Mouse (Mus musculus): ENCODE measurements around the gene 1700113H08Rik. TPM values are rescaled to one million over a fixed set of nuclear protein-coding genes. Genes with fewer than 3 reads are reported as not detected.

The 1700113H08Rik gene
- polyA plus RNA-seq (2015; fragmentation: Nextera tagmentation; extraction: Ambion mirVana), result not detected in 2 replicates

- Histone ChIP-seq H3K27ac (ENCODE audit: low read length) (peak within 1 kb of the TSS; percentile 14; the same call in 1 of the 2 replicates), H3K4me1 (ENCODE audit: control insufficient read depth, insufficient read depth, low read length) (peaks cover 9% of the 10 kb centered on the region), H3K9me3 (replicated peaks; ENCODE audit: control insufficient read depth, low read length) (no peaks in the 10 kb centered on the region), H3K4me2 (ENCODE audit: low read depth, low read length) (peak within 1 kb of the TSS; percentile 80), H3K27me3 (ENCODE audit: control insufficient read depth, insufficient read depth, low read length) (peaks cover 7% of the 10 kb centered on the region), H3K9ac (ENCODE audit: low read length) (peak within 1 kb of the TSS; percentile 54), H3K4me3 (replicated peaks; ENCODE audit: low read length) (peak within 1 kb of the TSS; percentile 46), H3K36me3 (ENCODE audit: control insufficient read depth, insufficient read depth, low read length) (no peaks in the 10 kb centered on the region)
- ATAC-seq (ENCODE audit: insufficient read depth, low FRiP score), result no peak
- 9% methylated on average over 15 of the region's 15 CpGs for WGBS
Observed at GRCm38 (mm10) chr10:87057500-87058250, at the start of gene 1700113H08Rik. Gene 1700113H08Rik, plus strand, starts transcription at chr10:87058045.

- H3K4me3 ChIP-seq (replicated peaks; ENCODE audit: low read length), result no peak overlapping the region
- no peak overlapping the region for H3K27ac ChIP-seq (ENCODE audit: low read length)
- H3K9me3 ChIP-seq (replicated peaks; ENCODE audit: control insufficient read depth, low read length), result no peaks in the 10 kb centered on the region
- no peak for ATAC-seq (ENCODE audit: insufficient read depth, low FRiP score)
- H3K36me3 ChIP-seq (ENCODE audit: control insufficient read depth, insufficient read depth, low read length), result no peaks in the 10 kb centered on the region
- H3K27me3 ChIP-seq (ENCODE audit: control insufficient read depth, insufficient read depth, low read length), result no peaks in the 10 kb centered on the region
- 75% methylated on average over 3 of the region's 3 CpGs for WGBS
- no peak overlapping the region for H3K4me2 ChIP-seq (ENCODE audit: low read depth, low read length)
- no peak overlapping the region for H3K9ac ChIP-seq (ENCODE audit: low read length)
- H3K4me1 ChIP-seq (ENCODE audit: control insufficient read depth, insufficient read depth, low read length), result no peaks in the 10 kb centered on the region
Observed at GRCm38 (mm10) chr10:87008215-87008499, 49.7 kb upstream of the 1700113H08Rik start.

GRCm38 (mm10) chr10:87012087-87012486 is 45.8 kb upstream of the 1700113H08Rik start:
- 83% methylated on average over 7 of the region's 7 CpGs for WGBS
- ATAC-seq (ENCODE audit: insufficient read depth, low FRiP score), result no peak
- Histone ChIP-seq H3K4me2 (ENCODE audit: low read depth, low read length) (no peak overlapping the region), H3K4me1 (ENCODE audit: control insufficient read depth, insufficient read depth, low read length) (no peaks in the 10 kb centered on the region), H3K36me3 (ENCODE audit: control insufficient read depth, insufficient read depth, low read length) (no peaks in the 10 kb centered on the region), H3K9me3 (replicated peaks; ENCODE audit: control insufficient read depth, low read length) (no peaks in the 10 kb centered on the region), H3K27ac (ENCODE audit: low read length) (no peak overlapping the region), H3K4me3 (replicated peaks; ENCODE audit: low read length) (no peak overlapping the region), H3K9ac (ENCODE audit: low read length) (no peak overlapping the region), H3K27me3 (ENCODE audit: control insufficient read depth, insufficient read depth, low read length) (no peaks in the 10 kb centered on the region)

GRCm38 (mm10) chr10:87014391-87014965 is 43.4 kb upstream of the 1700113H08Rik start:
- Histone ChIP-seq H3K9ac (ENCODE audit: low read length) (no peak overlapping the region), H3K4me2 (ENCODE audit: low read depth, low read length) (no peak overlapping the region), H3K4me3 (replicated peaks; ENCODE audit: low read length) (no peak overlapping the region), H3K27me3 (ENCODE audit: control insufficient read depth, insufficient read depth, low read length) (no peaks in the 10 kb centered on the region), H3K9me3 (replicated peaks; ENCODE audit: control insufficient read depth, low read length) (no peaks in the 10 kb centered on the region), H3K4me1 (ENCODE audit: control insufficient read depth, insufficient read depth, low read length) (no peaks in the 10 kb centered on the region), H3K36me3 (ENCODE audit: control insufficient read depth, insufficient read depth, low read length) (no peaks in the 10 kb centered on the region), H3K27ac (ENCODE audit: low read length) (no peak overlapping the region)
- WGBS, result 54% methylated on average over 7 of the region's 7 CpGs
- ATAC-seq (ENCODE audit: insufficient read depth, low FRiP score), result no peak

GRCm38 (mm10) chr10:87015403-87015802 is 42.4 kb upstream of the 1700113H08Rik start:
- no peak overlapping the region for H3K27ac ChIP-seq (ENCODE audit: low read length)
- ATAC-seq (ENCODE audit: insufficient read depth, low FRiP score), result no peak
- WGBS, result 38% methylated on average over 5 of the region's 5 CpGs
- H3K4me2 ChIP-seq (ENCODE audit: low read depth, low read length), result no peak overlapping the region
- no peaks in the 10 kb centered on the region for H3K4me1 ChIP-seq (ENCODE audit: control insufficient read depth, insufficient read depth, low read length)
- no peaks in the 10 kb centered on the region for H3K36me3 ChIP-seq (ENCODE audit: control insufficient read depth, insufficient read depth, low read length)
- no peaks in the 10 kb centered on the region for H3K27me3 ChIP-seq (ENCODE audit: control insufficient read depth, insufficient read depth, low read length)
- H3K4me3 ChIP-seq (replicated peaks; ENCODE audit: low read length), result no peak overlapping the region
- no peak overlapping the region for H3K9ac ChIP-seq (ENCODE audit: low read length)
- H3K9me3 ChIP-seq (replicated peaks; ENCODE audit: control insufficient read depth, low read length), result no peaks in the 10 kb centered on the region

DNA sequence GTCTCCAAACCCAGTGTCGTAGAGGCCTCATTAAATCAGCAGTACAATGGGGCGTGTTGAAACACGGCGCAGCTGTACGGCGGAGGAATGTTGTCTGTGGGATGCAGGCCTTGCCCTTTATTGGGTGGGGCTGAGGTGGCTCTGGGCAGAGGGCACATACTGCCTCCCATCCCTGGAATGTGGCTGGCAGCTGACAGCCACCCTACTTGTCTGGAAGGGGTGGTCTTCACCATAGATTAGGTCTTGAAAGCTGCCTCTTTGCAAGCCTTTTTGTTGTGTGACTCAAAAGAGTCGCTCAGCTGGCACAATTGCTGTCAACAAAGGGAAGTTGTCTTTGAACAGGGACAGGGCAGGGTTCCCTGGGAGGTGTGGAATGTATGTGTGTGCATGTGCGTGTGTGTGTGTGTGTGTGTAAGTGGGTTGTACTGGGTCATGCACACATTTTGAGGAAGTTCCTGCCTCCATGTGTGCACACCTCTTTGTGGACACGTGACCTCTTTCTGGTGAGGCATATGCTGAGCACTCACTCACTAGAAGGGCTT is 41.6 kb upstream of the 1700113H08Rik start:
- Histone ChIP-seq H3K27me3 (ENCODE audit: control insufficient read depth, insufficient read depth, low read length) (no peaks in the 10 kb centered on the region), H3K36me3 (ENCODE audit: control insufficient read depth, insufficient read depth, low read length) (no peaks in the 10 kb centered on the region), H3K4me2 (ENCODE audit: low read depth, low read length) (no peak overlapping the region), H3K4me3 (replicated peaks; ENCODE audit: low read length) (no peak overlapping the region), H3K9ac (ENCODE audit: low read length) (no peak overlapping the region), H3K27ac (ENCODE audit: low read length) (no peak overlapping the region), H3K4me1 (ENCODE audit: control insufficient read depth, insufficient read depth, low read length) (no peaks in the 10 kb centered on the region), H3K9me3 (replicated peaks; ENCODE audit: control insufficient read depth, low read length) (no peaks in the 10 kb centered on the region)
- peak; percentile 77 for ATAC-seq (ENCODE audit: insufficient read depth, low FRiP score)
- WGBS, result 40% methylated on average over 9 of the region's 9 CpGs

GRCm38 (mm10) chr10:87018876-87019275 is 39.0 kb upstream of the 1700113H08Rik start:
- 64% methylated on average over 9 of the region's 9 CpGs for WGBS
- no peak overlapping the region for H3K4me2 ChIP-seq (ENCODE audit: low read depth, low read length)
- no peaks in the 10 kb centered on the region for H3K36me3 ChIP-seq (ENCODE audit: control insufficient read depth, insufficient read depth, low read length)
- ATAC-seq (ENCODE audit: insufficient read depth, low FRiP score), result no peak
- H3K9ac ChIP-seq (ENCODE audit: low read length), result no peak overlapping the region
- no peak overlapping the region for H3K27ac ChIP-seq (ENCODE audit: low read length)
- H3K9me3 ChIP-seq (replicated peaks; ENCODE audit: control insufficient read depth, low read length), result no peaks in the 10 kb centered on the region
- 0 out of 2 replicates have a peak, but pooled peaks cover 4% of the 10 kb centered on the region for H3K27me3 ChIP-seq (ENCODE audit: control insufficient read depth, insufficient read depth, low read length)
- no peaks in the 10 kb centered on the region for H3K4me1 ChIP-seq (ENCODE audit: control insufficient read depth, insufficient read depth, low read length)
- H3K4me3 ChIP-seq (replicated peaks; ENCODE audit: low read length), result no peak overlapping the region

GRCm38 (mm10) chr10:87020711-87021110 is 37.1 kb upstream of the 1700113H08Rik start:
- 64% methylated on average over 15 of the region's 16 CpGs for WGBS
- H3K36me3 ChIP-seq (ENCODE audit: control insufficient read depth, insufficient read depth, low read length), result no peaks in the 10 kb centered on the region
- no peak overlapping the region for H3K4me3 ChIP-seq (replicated peaks; ENCODE audit: low read length)
- no peaks in the 10 kb centered on the region for H3K4me1 ChIP-seq (ENCODE audit: control insufficient read depth, insufficient read depth, low read length)
- no peaks in the 10 kb centered on the region for H3K9me3 ChIP-seq (replicated peaks; ENCODE audit: control insufficient read depth, low read length)
- ATAC-seq (ENCODE audit: insufficient read depth, low FRiP score), result no peak
- 0 out of 2 replicates have a peak, but pooled peaks cover 4% of the 10 kb centered on the region for H3K27me3 ChIP-seq (ENCODE audit: control insufficient read depth, insufficient read depth, low read length)
- H3K4me2 ChIP-seq (ENCODE audit: low read depth, low read length), result no peak overlapping the region
- no peak overlapping the region for H3K9ac ChIP-seq (ENCODE audit: low read length)
- H3K27ac ChIP-seq (ENCODE audit: low read length), result no peak overlapping the region

DNA sequence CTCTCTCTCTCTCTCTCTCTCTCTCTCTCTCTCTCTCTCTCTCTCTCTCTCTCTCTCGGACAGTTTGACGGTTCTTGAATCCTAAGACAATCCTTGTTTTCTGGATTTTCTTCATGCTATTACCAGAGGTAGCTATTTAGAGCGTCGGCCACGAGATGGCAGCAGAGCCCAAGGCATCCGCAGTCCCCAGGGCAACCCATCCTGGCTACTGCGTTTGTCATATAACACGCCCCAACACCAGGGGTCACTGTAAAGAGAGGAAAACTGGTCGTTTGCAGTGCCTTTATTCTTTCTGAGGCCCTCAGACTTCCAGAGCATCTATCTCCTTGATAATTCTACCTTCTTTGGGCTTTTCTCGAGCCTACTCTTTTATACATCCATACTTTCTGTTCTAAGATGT is 33.0 kb upstream of the 1700113H08Rik start:
- H3K4me3 ChIP-seq (replicated peaks; ENCODE audit: low read length), result no peak overlapping the region
- no peak overlapping the region for H3K27ac ChIP-seq (ENCODE audit: low read length)
- H3K27me3 ChIP-seq (ENCODE audit: control insufficient read depth, insufficient read depth, low read length), result peaks cover 10% of the 10 kb centered on the region; the same call in 1 of the 2 replicates
- H3K9me3 ChIP-seq (replicated peaks; ENCODE audit: control insufficient read depth, low read length), result no peaks in the 10 kb centered on the region
- H3K4me1 ChIP-seq (ENCODE audit: control insufficient read depth, insufficient read depth, low read length), result no peaks in the 10 kb centered on the region
- peak; percentile 53; the same call in 1 of the 2 replicates for ATAC-seq (ENCODE audit: insufficient read depth, low FRiP score)
- H3K36me3 ChIP-seq (ENCODE audit: control insufficient read depth, insufficient read depth, low read length), result no peaks in the 10 kb centered on the region
- 3% methylated on average over 10 of the region's 10 CpGs for WGBS
- H3K9ac ChIP-seq (ENCODE audit: low read length), result no peak overlapping the region
- no peak overlapping the region for H3K4me2 ChIP-seq (ENCODE audit: low read depth, low read length)

Measured in stomach, embryonic 16.5 days (tissue).